Mouse (Mus musculus): ENCODE measurements around the gene Entpd2. TPM values are rescaled to one million over a fixed set of nuclear protein-coding genes. Genes with fewer than 3 reads are reported as not detected.

The Entpd2 gene
- polyA plus RNA-seq, 1 experiment from 2014 or later: 14.8 TPM

GRCm38 (mm10) chr2:25423626-25424025 is 28.0 kb downstream of the Entpd2 start:
- peaks cover 4% of the 10 kb centered on the region; the same call in 1 of the 2 replicates for H3K4me1 ChIP-seq (replicated peaks)
- H3K9me3 ChIP-seq: no peaks in the 10 kb centered on the region
- no peak overlapping the region for H3K4me3 ChIP-seq
- ATAC-seq (ENCODE audit: low read depth): no peak
- H3K27me3 ChIP-seq: peaks cover 39% of the 10 kb centered on the region
- no peak overlapping the region for H3K9ac ChIP-seq
- no peak overlapping the region for H3K4me2 ChIP-seq
- no peaks in the 10 kb centered on the region for H3K36me3 ChIP-seq
- H3K27ac ChIP-seq (replicated peaks): no peak overlapping the region
- WGBS: 54% methylated on average over 1 of the region's 1 CpGs

GRCm38 (mm10) chr2:25425481-25425880 is 29.8 kb downstream of the Entpd2 start:
- no peaks in the 10 kb centered on the region for H3K9me3 ChIP-seq
- WGBS: 47% methylated on average over 27 of the region's 27 CpGs
- no peak overlapping the region for H3K27ac ChIP-seq (replicated peaks)
- H3K4me1 ChIP-seq (replicated peaks): peaks cover 20% of the 10 kb centered on the region
- H3K4me2 ChIP-seq: no peak overlapping the region
- no peaks in the 10 kb centered on the region for H3K36me3 ChIP-seq
- H3K27me3 ChIP-seq: peaks cover 39% of the 10 kb centered on the region
- no peak overlapping the region for H3K4me3 ChIP-seq
- H3K9ac ChIP-seq: no peak overlapping the region
- no peak for ATAC-seq (ENCODE audit: low read depth)

GRCm38 (mm10) chr2:25426721-25427191 is 31.1 kb downstream of the Entpd2 start:
- no peak for ATAC-seq (ENCODE audit: low read depth)
- WGBS: 38% methylated on average over 5 of the region's 5 CpGs

GRCm38 (mm10) chr2:25427256-25427655 is 31.6 kb downstream of the Entpd2 start:
- 91% methylated on average over 5 of the region's 5 CpGs for WGBS
- ATAC-seq (ENCODE audit: low read depth): no peak
- Histone ChIP-seq H3K9ac (no peak overlapping the region), H3K4me3 (no peak overlapping the region), H3K9me3 (no peaks in the 10 kb centered on the region), H3K27ac (replicated peaks) (no peak overlapping the region), H3K27me3 (peaks cover 39% of the 10 kb centered on the region), H3K36me3 (no peaks in the 10 kb centered on the region), H3K4me2 (no peak overlapping the region), H3K4me1 (replicated peaks) (peaks cover 36% of the 10 kb centered on the region)

More at GRCm38 (mm10) chr2:25426721-25427191, 31.1 kb downstream of the Entpd2 start:
- H3K4me1 ChIP-seq (replicated peaks): peaks cover 33% of the 10 kb centered on the region
- H3K27ac ChIP-seq (replicated peaks): no peak overlapping the region
- no peaks in the 10 kb centered on the region for H3K36me3 ChIP-seq
- no peak overlapping the region for H3K9ac ChIP-seq
- no peaks in the 10 kb centered on the region for H3K9me3 ChIP-seq
- no peak overlapping the region for H3K4me3 ChIP-seq
- peaks cover 39% of the 10 kb centered on the region for H3K27me3 ChIP-seq
- no peak overlapping the region for H3K4me2 ChIP-seq

- peaks cover 10% of the 10 kb centered on the region for H3K36me3 ChIP-seq
- ATAC-seq (ENCODE audit: low read depth): peak; percentile 90
- H3K27me3 ChIP-seq: peaks cover 28% of the 10 kb centered on the region
- no peaks in the 10 kb centered on the region for H3K9me3 ChIP-seq
- peak within 1 kb of the TSS; percentile 90 for H3K27ac ChIP-seq (replicated peaks)
- H3K4me1 ChIP-seq (replicated peaks): peaks cover 36% of the 10 kb centered on the region
- WGBS: under 1% methylated on average over 69 of the region's 89 CpGs
- H3K4me2 ChIP-seq: peak within 1 kb of the TSS; percentile 74
- H3K4me3 ChIP-seq: peak within 1 kb of the TSS; percentile 66
- peak within 1 kb of the TSS; percentile 86 for H3K9ac ChIP-seq
Observed at GRCm38 (mm10) chr2:25428442-25429236, 33.0 kb downstream of the Entpd2 start, which contains the start of gene Abca2. Gene Abca2 (plus strand): TSS chr2:25428703.

- ATAC-seq (ENCODE audit: low read depth): no peak
- peak overlapping the region; percentile 66 for H3K4me3 ChIP-seq
- H3K27ac ChIP-seq (replicated peaks): no peak overlapping the region
- H3K9me3 ChIP-seq: no peaks in the 10 kb centered on the region
- peaks cover 21% of the 10 kb centered on the region for H3K27me3 ChIP-seq
- H3K4me1 ChIP-seq (replicated peaks): peaks cover 36% of the 10 kb centered on the region
- H3K4me2 ChIP-seq: peak overlapping the region; percentile 74
- peaks cover 20% of the 10 kb centered on the region for H3K36me3 ChIP-seq
- 70% methylated on average over 5 of the region's 5 CpGs for WGBS
- H3K9ac ChIP-seq: peak overlapping the region; percentile 86
Observed at GRCm38 (mm10) chr2:25429435-25430180, 33.9 kb downstream of the Entpd2 start.

GRCm38 (mm10) chr2:25430395-25431233 is 34.9 kb downstream of the Entpd2 start:
- H3K4me3 ChIP-seq: no peak overlapping the region
- H3K4me1 ChIP-seq (replicated peaks): peaks cover 36% of the 10 kb centered on the region
- WGBS: 61% methylated on average over 17 of the region's 17 CpGs
- H3K36me3 ChIP-seq: peaks cover 30% of the 10 kb centered on the region
- no peaks in the 10 kb centered on the region for H3K9me3 ChIP-seq
- H3K4me2 ChIP-seq: peak overlapping the region; percentile 74
- peak overlapping the region; percentile 86 for H3K9ac ChIP-seq
- H3K27ac ChIP-seq (replicated peaks): peak overlapping the region; percentile 43
- ATAC-seq (ENCODE audit: low read depth): no peak
- peaks cover 11% of the 10 kb centered on the region for H3K27me3 ChIP-seq

GRCm38 (mm10) chr2:25431308-25431855 is 35.7 kb downstream of the Entpd2 start:
- peaks cover 37% of the 10 kb centered on the region for H3K36me3 ChIP-seq
- H3K4me1 ChIP-seq (replicated peaks): peaks cover 36% of the 10 kb centered on the region
- 57% methylated on average over 6 of the region's 6 CpGs for WGBS
- H3K9me3 ChIP-seq: no peaks in the 10 kb centered on the region
- no peak overlapping the region for H3K4me3 ChIP-seq
- H3K9ac ChIP-seq: peak overlapping the region; percentile 86
- H3K27ac ChIP-seq (replicated peaks): no peak overlapping the region
- H3K4me2 ChIP-seq: peak overlapping the region; percentile 74; the same call in 1 of the 2 replicates
- no peak for ATAC-seq (ENCODE audit: low read depth)
- H3K27me3 ChIP-seq: peaks cover 3% of the 10 kb centered on the region; the same call in 1 of the 2 replicates

- Histone ChIP-seq H3K4me3 (no peak overlapping the region), H3K27me3 (no peaks in the 10 kb centered on the region), H3K4me2 (no peak overlapping the region), H3K9ac (no peak overlapping the region), H3K4me1 (replicated peaks) (peaks cover 36% of the 10 kb centered on the region), H3K36me3 (peaks cover 49% of the 10 kb centered on the region), H3K27ac (replicated peaks) (no peak overlapping the region), H3K9me3 (no peaks in the 10 kb centered on the region)
- no peak for ATAC-seq (ENCODE audit: low read depth)
- WGBS: 84% methylated on average over 11 of the region's 11 CpGs
Observed at GRCm38 (mm10) chr2:25432326-25433098, 36.8 kb downstream of the Entpd2 start.

GRCm38 (mm10) chr2:25433101-25433500 is 37.4 kb downstream of the Entpd2 start:
- ATAC-seq (ENCODE audit: low read depth): no peak
- H3K27ac ChIP-seq (replicated peaks): no peak overlapping the region
- H3K4me2 ChIP-seq: no peak overlapping the region
- H3K4me1 ChIP-seq (replicated peaks): peaks cover 34% of the 10 kb centered on the region
- H3K9ac ChIP-seq: no peak overlapping the region
- no peak overlapping the region for H3K4me3 ChIP-seq
- no peaks in the 10 kb centered on the region for H3K27me3 ChIP-seq
- peaks cover 55% of the 10 kb centered on the region for H3K36me3 ChIP-seq
- 91% methylated on average over 17 of the region's 17 CpGs for WGBS
- no peaks in the 10 kb centered on the region for H3K9me3 ChIP-seq

- Histone ChIP-seq H3K36me3 (peaks cover 66% of the 10 kb centered on the region), H3K4me3 (no peak overlapping the region), H3K27ac (replicated peaks) (no peak overlapping the region), H3K9me3 (no peaks in the 10 kb centered on the region), H3K9ac (no peak overlapping the region), H3K4me1 (replicated peaks) (peaks cover 28% of the 10 kb centered on the region), H3K4me2 (no peak overlapping the region), H3K27me3 (no peaks in the 10 kb centered on the region)
- ATAC-seq (ENCODE audit: low read depth): no peak
- 91% methylated on average over 8 of the region's 8 CpGs for WGBS
Observed at GRCm38 (mm10) chr2:25434292-25434691, 38.6 kb downstream of the Entpd2 start.

Data from neural tube, embryonic 13.5 days (tissue).